Mouse (Mus musculus) midbrain, postnatal 0 days (tissue): ENCODE results near the gene Rnf40. TPM values are rescaled to one million over a fixed set of nuclear protein-coding genes. Genes with fewer than 3 reads are reported as not detected.

ENCODE experiments used
- ATAC-seq: fragments of 200-750 bp; cut with Nextera tagmentation; 2 replicates; pipeline ENCODE4 v1.8.0; 2017; ENCODE audit warnings: moderate number of reproducible peaks, mild to moderate bottlenecking, moderate TSS enrichment, moderate library complexity; ENCODE audit not compliant: low FRiP score
- DNase-seq: peaks from one replicate; pipeline ENCODE4 v3.0.0-alpha.2; 2015; ENCODE audit warnings: low spot score
- H3K27ac ChIP-seq: fragments of 300-500 bp; sonication (generic); 2 replicates; pipeline ENCODE4 v1.5.1; 2014; ENCODE audit warnings: low read depth, mild to moderate bottlenecking, low read length, mixed read lengths
- H3K27me3 ChIP-seq: fragments of 300-500 bp; sonication (generic); 2 replicates; pipeline ENCODE4 v1.6.1; 2014; ENCODE audit warnings: low read length, control low read depth, mixed read lengths; ENCODE audit not compliant: insufficient read depth
- H3K36me3 ChIP-seq: fragments of 300-500 bp; sonication (generic); 2 replicates; pipeline ENCODE4 v1.6.1; 2014; ENCODE audit warnings: low read length, control low read depth, mixed read lengths; ENCODE audit not compliant: insufficient read depth
- H3K4me1 ChIP-seq: fragments of 300-500 bp; sonication (generic); 2 replicates; pipeline ENCODE4 v1.6.1; 2014; ENCODE audit warnings: mild to moderate bottlenecking, control low read depth, antibody characterized with exemption, low read length, mixed read lengths; ENCODE audit not compliant: insufficient read depth
- H3K4me2 ChIP-seq: fragments of 300-500 bp; sonication (generic); 2 replicates; pipeline ENCODE4 v1.6.1; 2014; ENCODE audit warnings: low read depth, mild to moderate bottlenecking, low read length, mixed read lengths; ENCODE audit not compliant: poor library complexity, severe bottlenecking
- H3K4me3 ChIP-seq: fragments of 300-500 bp; sonication (generic); 2 replicates; pipeline ENCODE4 v1.5.1; 2014; ENCODE audit warnings: low read depth, mild to moderate bottlenecking, low read length, moderate library complexity
- H3K9ac ChIP-seq: fragments of 300-500 bp; sonication (generic); replicated peaks from 2 replicates; pipeline ENCODE4 v1.6.1; 2014; ENCODE audit warnings: mild to moderate bottlenecking, low read length, moderate library complexity, mixed read lengths; ENCODE audit not compliant: poor library complexity, severe bottlenecking
- H3K9me3 ChIP-seq: fragments of 300-500 bp; sonication (generic); 2 replicates; pipeline ENCODE4 v1.6.1; 2016; ENCODE audit warnings: low read length, control low read depth
- CTCF ChIP-seq: IDR thresholded peaks from 2 replicates; pipeline ENCODE4 v1.5.1; 2016; ENCODE audit warnings: antibody characterized with exemption, mild to moderate bottlenecking
- WGBS: fragments of 180-500 bp; shearing (Covaris S2); extraction: QIAGEN DNeasy Blood & Tissue Kit; methylation state at CpG from one replicate; pipeline ENCODE4 v1.1.7; 2014; 5-methylcytosine and 5-hydroxymethylcytosine counted together
- polyA plus RNA-seq: library from polyadenylated mRNA; unstranded; fragments of >200 nt; fragmentation: Nextera tagmentation; extraction: Ambion mirVana; gene quantifications from 2 replicates; pipeline ENCODE4 v1.2.1, GENCODE M21; 2015
- total RNA-seq: library from RNA; depleted of rRNA; stranded (reverse); fragments of >200 nt; gene quantifications from 2 replicates; pipeline ENCODE4 v1.2.3, GENCODE M21; 2014

The Rnf40 gene
- total and polyA plus RNA-seq, 2 experiments from 2014 or later, result 34.5 to 40.9 TPM

- H3K27me3 ChIP-seq, result no peaks in the 10 kb centered on the region
Measured at GRCm38 (mm10) chr7:127583260-127583659, 5.3 kb upstream of the Rnf40 start.

GRCm38 (mm10) chr7:127585031-127585430 is 3.5 kb upstream of the Rnf40 start:
- peaks cover 24% of the 10 kb centered on the region for H3K36me3 ChIP-seq
- 87% methylated on average over 7 of the region's 7 CpGs for WGBS
- no peak for DNase-seq

More at GRCm38 (mm10) chr7:127583260-127583659, 5.3 kb upstream of the Rnf40 start:
- no peak for TF ChIP-seq CTCF
- Histone ChIP-seq H3K4me1 (no peaks in the 10 kb centered on the region), H3K4me3 (no peak overlapping the region), H3K27ac (no peak overlapping the region), H3K9me3 (no peaks in the 10 kb centered on the region), H3K4me2 (no peak overlapping the region), H3K36me3 (peaks cover 30% of the 10 kb centered on the region), H3K9ac (no peak overlapping the region)
- no peak for DNase-seq
- no peak for ATAC-seq
- WGBS, result 99% methylated on average over 6 of the region's 6 CpGs

GRCm38 (mm10) chr7:127586149-127586548 is 2.4 kb upstream of the Rnf40 start:
- H3K9me3 ChIP-seq, result no peaks in the 10 kb centered on the region
- DNase-seq (no peak), ATAC-seq (no peak)
- WGBS, result 92% methylated on average over 6 of the region's 6 CpGs
- no peak overlapping the region for H3K4me2 ChIP-seq
- H3K4me1 ChIP-seq, result peaks cover 3% of the 10 kb centered on the region; the same call in 1 of the 2 replicates
- no peak for TF ChIP-seq CTCF
- no peak overlapping the region for H3K4me3 ChIP-seq
- no peak overlapping the region for H3K9ac ChIP-seq
- H3K27ac ChIP-seq, result no peak overlapping the region
- peaks cover 28% of the 10 kb centered on the region for H3K36me3 ChIP-seq
- no peaks in the 10 kb centered on the region for H3K27me3 ChIP-seq

More at GRCm38 (mm10) chr7:127585031-127585430, 3.5 kb upstream of the Rnf40 start:
- Histone ChIP-seq H3K4me3 (no peak overlapping the region), H3K9ac (no peak overlapping the region), H3K9me3 (no peaks in the 10 kb centered on the region), H3K4me1 (peaks cover 3% of the 10 kb centered on the region; the same call in 1 of the 2 replicates), H3K4me2 (no peak overlapping the region), H3K27ac (no peak overlapping the region), H3K27me3 (no peaks in the 10 kb centered on the region)
- no peak for ATAC-seq
- TF ChIP-seq CTCF, result no peak

GRCm38 (mm10) chr7:127587196-127587595 is 1.4 kb upstream of the Rnf40 start:
- Histone ChIP-seq H3K9me3 (no peaks in the 10 kb centered on the region), H3K4me2 (peak overlapping the region; percentile 87), H3K27ac (no peak overlapping the region), H3K36me3 (peaks cover 36% of the 10 kb centered on the region), H3K4me3 (peak overlapping the region; percentile 68; the same call in 1 of the 2 replicates), H3K4me1 (peaks cover 3% of the 10 kb centered on the region; the same call in 1 of the 2 replicates), H3K9ac (peak overlapping the region; percentile 46; the same call in 1 of the 2 replicates), H3K27me3 (no peaks in the 10 kb centered on the region)
- no peak for ATAC-seq
- no peak for DNase-seq
- WGBS, result 74% methylated on average over 5 of the region's 5 CpGs
- TF ChIP-seq CTCF, result no peak

- DNase-seq (no peak), ATAC-seq (no peak)
- TF ChIP-seq CTCF, result no peak
- Histone ChIP-seq H3K4me3 (peak overlapping the region; percentile 68), H3K27me3 (no peaks in the 10 kb centered on the region), H3K9ac (peak overlapping the region; percentile 59), H3K9me3 (no peaks in the 10 kb centered on the region), H3K27ac (peak overlapping the region; percentile 53), H3K36me3 (peaks cover 34% of the 10 kb centered on the region), H3K4me2 (peak overlapping the region; percentile 87), H3K4me1 (peaks cover 3% of the 10 kb centered on the region; the same call in 1 of the 2 replicates)
- WGBS, result 5% methylated on average over 29 of the region's 29 CpGs
Measured at GRCm38 (mm10) chr7:127588901-127589300, 334 bp downstream of the Rnf40 start.

- no peak overlapping the region for H3K9ac ChIP-seq
- 96% methylated on average over 9 of the region's 9 CpGs for WGBS
Measured at GRCm38 (mm10) chr7:127589637-127590036, 1.1 kb downstream of the Rnf40 start.

More at GRCm38 (mm10) chr7:127589637-127590036, 1.1 kb downstream of the Rnf40 start:
- no peaks in the 10 kb centered on the region for H3K9me3 ChIP-seq
- peaks cover 41% of the 10 kb centered on the region for H3K36me3 ChIP-seq
- H3K4me1 ChIP-seq, result peaks cover 3% of the 10 kb centered on the region; the same call in 1 of the 2 replicates
- no peaks in the 10 kb centered on the region for H3K27me3 ChIP-seq
- H3K4me3 ChIP-seq, result peak overlapping the region; percentile 68
- H3K27ac ChIP-seq, result no peak overlapping the region
- TF ChIP-seq CTCF, result no peak
- peak overlapping the region; percentile 87 for H3K4me2 ChIP-seq
- DNase-seq, result no peak
- no peak for ATAC-seq
